Mouse (Mus musculus) stomach, embryonic 14.5 days (tissue): ENCODE measurements around the gene Gm38119. TPM values are rescaled to one million over a fixed set of nuclear protein-coding genes. Genes with fewer than 3 reads are reported as not detected.
"Not testable (repeated sequence)": the region's sequence is repeated elsewhere in the genome, so short reads cannot be mapped to it uniquely, and the experiment has no call there.

ENCODE experiments used
- ATAC-seq: fragments of 200-750 bp; cut with Nextera tagmentation; 2 replicates; pipeline ENCODE4 v1.8.0; 2017; ENCODE audit warnings: low read depth, moderate TSS enrichment; ENCODE audit not compliant: insufficient number of reproducible peaks, insufficient read depth, low FRiP score
- H3K27ac ChIP-seq: fragments of 300-500 bp; sonication (generic); 2 replicates; pipeline ENCODE4 v1.5.1; 2014; ENCODE audit warnings: mild to moderate bottlenecking, low read length, moderate library complexity, mixed read lengths
- H3K27me3 ChIP-seq: fragments of 300-500 bp; sonication (generic); 2 replicates; pipeline ENCODE4 v1.6.1; 2014; ENCODE audit warnings: low read length, control low read depth, mixed read lengths; ENCODE audit not compliant: control insufficient read depth, insufficient read depth
- H3K36me3 ChIP-seq: fragments of 300-500 bp; sonication (generic); 2 replicates; pipeline ENCODE4 v1.6.1; 2014; ENCODE audit warnings: mild to moderate bottlenecking, control low read depth, low read length, moderate library complexity, mixed read lengths; ENCODE audit not compliant: control insufficient read depth, insufficient read depth
- H3K4me1 ChIP-seq: fragments of 300-500 bp; sonication (generic); 2 replicates; pipeline ENCODE4 v1.6.1; 2014; ENCODE audit warnings: low read length, control low read depth, mixed read lengths; ENCODE audit not compliant: control insufficient read depth, insufficient read depth
- H3K4me2 ChIP-seq: fragments of 300-500 bp; sonication (generic); replicated peaks from 2 replicates; pipeline ENCODE4 v1.6.1; 2014; ENCODE audit warnings: low read depth, low read length, control low read depth
- H3K4me3 ChIP-seq: fragments of 300-500 bp; sonication (generic); 2 replicates; pipeline ENCODE4 v1.5.1; 2014; ENCODE audit warnings: low read depth, low read length, control low read depth
- H3K9ac ChIP-seq: fragments of 300-500 bp; sonication (generic); replicated peaks from 2 replicates; pipeline ENCODE4 v1.6.1; 2014; ENCODE audit warnings: low read depth, mild to moderate bottlenecking, control low read depth, low read length, moderate library complexity, mixed read lengths
- H3K9me3 ChIP-seq: fragments of 300-500 bp; sonication (generic); 2 replicates; pipeline ENCODE4 v1.6.1; 2016; ENCODE audit warnings: low read depth, low read length, control low read depth; ENCODE audit not compliant: control insufficient read depth
- WGBS: fragments of 180-500 bp; shearing (Covaris S2); extraction: QIAGEN DNeasy Blood & Tissue Kit; methylation state at CpG from one replicate; pipeline ENCODE4 v1.1.7; 2014; 5-methylcytosine and 5-hydroxymethylcytosine counted together
- polyA plus RNA-seq: library from polyadenylated mRNA; unstranded; fragments of >200 nt; fragmentation: Nextera tagmentation; extraction: Ambion mirVana; gene quantifications from 2 replicates; pipeline ENCODE4 v1.2.1, GENCODE M21; 2014

Gene Gm38119
- polyA plus RNA-seq, 1 experiment from 2014 or later, result not detected

DNA sequence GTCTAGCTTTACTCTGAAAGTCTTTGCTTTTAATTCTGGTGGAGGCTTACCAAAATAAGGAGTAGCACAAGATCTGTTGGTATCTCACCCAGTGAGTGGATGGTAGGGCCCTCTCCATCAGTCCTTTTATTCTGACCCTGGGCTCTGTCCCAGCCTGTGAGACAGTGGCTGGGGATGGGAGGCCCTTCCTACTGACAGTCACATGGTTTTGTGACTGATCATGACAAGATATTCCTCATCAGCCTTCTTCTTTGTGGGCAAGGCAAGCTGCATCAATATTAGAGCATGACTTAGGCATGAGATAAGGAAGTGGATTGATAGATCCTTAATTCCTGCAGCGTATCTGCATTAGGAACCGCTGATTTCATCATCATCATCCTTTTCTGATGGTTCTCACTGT, 29.9 kb downstream of the Gm38119 start, which contains the start of gene Lce1e:
Gene Lce1e (minus strand): TSS at position 101 of the 400 bp plus-strand sequence.
- H3K9ac ChIP-seq, result no peak within 1 kb of the TSS
- H3K4me1 ChIP-seq, result no peaks in the 10 kb centered on the region
- H3K9me3 ChIP-seq, result no peaks in the 10 kb centered on the region
- H3K4me2 ChIP-seq, result no peak within 1 kb of the TSS
- no peaks in the 10 kb centered on the region for H3K27me3 ChIP-seq
- no peaks in the 10 kb centered on the region for H3K36me3 ChIP-seq
- 79% methylated on average over 2 of the region's 2 CpGs for WGBS
- ATAC-seq, result no peak
- H3K4me3 ChIP-seq, result no peak within 1 kb of the TSS
- H3K27ac ChIP-seq, result no peak within 1 kb of the TSS

DNA sequence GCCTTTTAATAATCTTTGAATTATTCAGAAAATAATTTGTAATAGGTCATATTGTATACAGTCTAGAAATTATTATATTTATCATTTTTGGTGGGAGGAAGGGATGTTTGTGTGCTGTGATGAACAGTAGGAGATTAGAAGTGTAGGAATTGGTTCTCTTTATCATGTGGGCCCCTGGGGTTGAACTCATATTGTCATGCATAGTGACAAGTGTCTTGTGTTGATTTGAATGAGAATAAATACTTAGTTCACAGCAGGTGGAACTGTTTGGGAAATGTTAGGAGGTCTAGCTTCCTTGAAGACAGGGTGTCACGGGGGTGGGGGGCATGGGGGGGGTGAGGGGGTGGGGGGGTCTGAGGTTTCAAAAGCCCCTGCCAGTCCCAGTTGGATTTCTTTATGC, 44.3 kb downstream of the Gm38119 start:
- Histone ChIP-seq H3K27ac (no peak overlapping the region), H3K9me3 (no peaks in the 10 kb centered on the region), H3K4me2 (no peak overlapping the region), H3K9ac (no peak overlapping the region), H3K4me1 (no peaks in the 10 kb centered on the region), H3K27me3 (no peaks in the 10 kb centered on the region), H3K4me3 (no peak overlapping the region), H3K36me3 (no peaks in the 10 kb centered on the region)
- ATAC-seq, result no peak
- 21% methylated on average over 1 of the region's 1 CpGs for WGBS

DNA sequence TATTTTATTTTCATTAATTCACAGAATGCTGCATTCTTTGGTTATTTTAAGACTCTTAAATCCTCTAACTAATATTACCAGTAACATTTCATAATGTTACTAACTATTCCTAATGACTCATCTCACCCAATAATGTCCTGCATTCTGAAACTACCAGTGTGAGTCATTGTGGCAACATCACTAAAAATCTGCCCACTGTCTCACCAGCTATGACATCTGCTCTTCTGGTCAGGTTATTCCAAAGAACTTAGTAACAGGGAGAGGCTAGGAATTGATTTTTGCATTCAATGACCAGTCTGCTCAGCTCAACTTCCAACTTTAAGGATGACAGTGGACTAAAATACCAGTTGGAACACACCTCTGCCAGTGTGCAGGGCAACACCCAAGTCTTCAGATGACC, 47.2 kb downstream of the Gm38119 start:
- no peak overlapping the region for H3K4me2 ChIP-seq

DNA sequence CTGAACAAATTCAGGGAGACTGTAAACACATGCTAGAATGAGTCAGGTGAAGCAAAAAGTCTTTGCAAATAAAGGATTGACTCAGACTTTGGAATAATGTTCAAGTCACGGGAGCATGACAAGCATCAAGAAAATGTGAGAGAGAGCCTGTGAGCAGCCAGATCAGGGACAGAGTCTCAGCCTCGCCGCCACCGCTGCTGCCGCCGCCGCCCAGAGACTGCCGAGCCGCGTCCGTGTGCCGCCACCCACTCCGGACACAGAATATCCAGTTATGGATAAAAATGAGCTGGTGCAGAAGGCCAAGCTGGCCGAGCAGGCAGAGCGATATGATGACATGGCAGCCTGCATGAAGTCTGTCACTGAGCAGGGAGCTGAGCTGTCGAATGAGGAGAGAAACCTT, 49.7 kb downstream of the Gm38119 start:
- not testable (repeated sequence) for H3K27ac ChIP-seq

More for the DNA sequence above, 47.2 kb downstream of the Gm38119 start:
- Histone ChIP-seq H3K9ac (no peak overlapping the region), H3K27me3 (no peaks in the 10 kb centered on the region), H3K4me1 (no peaks in the 10 kb centered on the region), H3K36me3 (no peaks in the 10 kb centered on the region), H3K4me3 (no peak overlapping the region), H3K27ac (no peak overlapping the region), H3K9me3 (no peaks in the 10 kb centered on the region)
- no peak for ATAC-seq

More for the DNA sequence above, 49.7 kb downstream of the Gm38119 start:
- H3K9me3 ChIP-seq, H3K4me1 ChIP-seq, H3K4me2 ChIP-seq, H3K27me3 ChIP-seq, H3K36me3 ChIP-seq, H3K9ac ChIP-seq, H3K4me3 ChIP-seq, ATAC-seq: not testable (repeated sequence)
- 70% methylated on average over 16 of the region's 16 CpGs for WGBS

Other genes starting within 250 kb of the Gm38119 start
- not detected in 2 replicates for gene Sprr4, start 238.6 kb downstream of the Gm38119 start, polyA plus RNA-seq
- not detected in 2 replicates for gene 2310046K23Rik, start 204.6 kb downstream of the Gm38119 start, polyA plus RNA-seq
- gene Ivl, start 165.4 kb downstream of the Gm38119 start, polyA plus RNA-seq, result 0.25 and 0.52 TPM in 2 replicates
- gene Smcp, start 150.1 kb downstream of the Gm38119 start, polyA plus RNA-seq, result not detected in 2 replicates
- not detected in 2 replicates for gene 2210017I01Rik, start 131.6 kb downstream of the Gm38119 start, polyA plus RNA-seq
- gene Lce6a, start 117.4 kb downstream of the Gm38119 start, polyA plus RNA-seq, result not detected in 2 replicates
- not detected in 2 replicates for gene Lce1a1, start 90.8 kb downstream of the Gm38119 start, polyA plus RNA-seq
- gene Lce1b, start 82.2 kb downstream of the Gm38119 start, polyA plus RNA-seq, result not detected in 2 replicates
- not detected in 2 replicates for gene Lce1a2, start 68.8 kb downstream of the Gm38119 start, polyA plus RNA-seq
- gene Lce1c, start 59.8 kb downstream of the Gm38119 start, polyA plus RNA-seq, result not detected in 2 replicates
- not detected in 2 replicates for gene Lce1d, start 51.9 kb downstream of the Gm38119 start, polyA plus RNA-seq
- gene Lce1e, start 30.0 kb downstream of the Gm38119 start, polyA plus RNA-seq, result not detected in 2 replicates
- not detected in 2 replicates for gene Lce1f, start 18.7 kb downstream of the Gm38119 start, polyA plus RNA-seq
- not detected in 2 replicates for gene Lce1g, start 13.2 kb upstream of the Gm38119 start, polyA plus RNA-seq
- gene Lce1h, start 26.0 kb upstream of the Gm38119 start, polyA plus RNA-seq, result not detected in 2 replicates
- not detected in 2 replicates for gene Lce1i, start 39.8 kb upstream of the Gm38119 start, polyA plus RNA-seq
- not detected in 2 replicates for gene Lce1j, start 51.4 kb upstream of the Gm38119 start, polyA plus RNA-seq
- not detected in 2 replicates for gene Lce1k, start 68.8 kb upstream of the Gm38119 start, polyA plus RNA-seq
- gene Kprp, start 88.2 kb upstream of the Gm38119 start, polyA plus RNA-seq, result 0.15 TPM in 1 of 2 replicates, not detected in the other
- not detected in 2 replicates for gene Lce1l, start 112.2 kb upstream of the Gm38119 start, polyA plus RNA-seq
- gene 2310050C09Rik, start 131.1 kb upstream of the Gm38119 start, polyA plus RNA-seq, result not detected in 2 replicates
- not detected in 2 replicates for gene Lce3a, start 187.1 kb upstream of the Gm38119 start, polyA plus RNA-seq
- gene Lce3b, start 193.9 kb upstream of the Gm38119 start, polyA plus RNA-seq, result not detected in 2 replicates
- gene Lce3c, start 205.4 kb upstream of the Gm38119 start, polyA plus RNA-seq, result not detected in 2 replicates
- gene Lce3d, start 218.3 kb upstream of the Gm38119 start, polyA plus RNA-seq, result not detected in 2 replicates
- gene Lce3e, start 228.0 kb upstream of the Gm38119 start, polyA plus RNA-seq, result not detected in 2 replicates